Mouse (Mus musculus) right cerebral cortex, adult 18-20 months (tissue): ENCODE data around the gene Agrp.
"Not testable (repeated sequence)": the region's sequence is repeated elsewhere in the genome, so short reads cannot be mapped to it uniquely, and the experiment has no call there.

ENCODE experiments used
- DNase-seq: peaks from one replicate; pipeline ENCODE4 v3.0.0; 2022; ENCODE audit warnings: mixed read lengths

Gene Agrp

DNA sequence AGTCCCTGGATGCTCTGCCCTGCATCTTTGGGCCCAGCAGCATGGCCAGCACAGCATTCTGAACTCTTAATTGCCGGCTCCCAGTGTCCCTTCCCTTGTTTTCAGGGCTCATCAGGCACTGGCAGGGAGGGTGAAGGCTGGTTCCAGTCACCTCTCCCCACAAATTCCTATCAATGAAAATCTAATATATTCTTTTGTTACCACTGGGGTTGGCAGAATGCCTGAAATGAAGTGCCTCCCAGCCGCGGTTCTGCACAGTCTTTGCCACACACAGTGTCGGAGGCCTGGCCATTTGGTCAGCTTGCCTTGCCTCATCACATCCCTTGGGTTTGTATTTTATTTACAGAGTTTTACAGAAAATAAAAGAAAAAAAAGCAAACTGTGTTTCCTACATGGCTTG is 15.4 kb downstream of the Agrp start:
- no peak for DNase-seq

DNA sequence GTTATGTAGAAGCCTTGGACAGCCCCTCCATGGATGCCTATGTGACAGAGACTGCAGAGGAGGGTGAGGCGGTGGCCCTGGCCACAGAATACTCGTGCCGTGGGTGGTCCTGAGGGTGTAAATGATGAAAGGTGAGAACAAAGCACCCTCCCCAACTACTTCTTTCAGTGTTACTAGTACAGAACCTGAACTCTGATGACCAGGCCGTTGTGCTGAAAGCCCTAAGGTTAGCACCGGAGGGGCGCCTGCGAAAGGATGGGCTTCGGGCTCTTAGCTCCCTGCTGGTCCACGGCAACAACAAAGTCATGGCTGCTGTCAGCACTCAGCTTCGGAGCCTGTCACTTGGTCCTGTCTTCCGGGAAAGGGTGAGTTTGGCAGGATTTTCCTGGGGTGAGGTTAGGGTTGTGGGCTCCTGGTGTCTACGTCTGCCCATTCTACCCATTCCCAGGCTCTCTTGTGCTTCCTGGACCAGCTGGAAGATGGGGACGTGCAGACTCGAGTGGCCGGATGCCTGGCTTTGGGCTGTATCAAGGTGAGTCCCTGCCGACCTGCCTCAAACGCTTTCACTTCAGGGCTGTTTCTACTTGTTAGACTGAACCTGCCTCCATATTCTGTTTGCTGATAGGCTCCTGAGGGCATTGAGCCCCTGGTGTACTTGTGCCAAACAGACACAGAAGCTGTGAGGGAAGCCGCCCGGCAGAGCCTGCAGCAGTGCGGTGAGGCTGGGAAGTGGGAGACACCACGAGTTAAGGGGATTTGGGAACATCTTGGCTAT is 16.1 kb downstream of the Agrp start:
- no peak for DNase-seq

DNA sequence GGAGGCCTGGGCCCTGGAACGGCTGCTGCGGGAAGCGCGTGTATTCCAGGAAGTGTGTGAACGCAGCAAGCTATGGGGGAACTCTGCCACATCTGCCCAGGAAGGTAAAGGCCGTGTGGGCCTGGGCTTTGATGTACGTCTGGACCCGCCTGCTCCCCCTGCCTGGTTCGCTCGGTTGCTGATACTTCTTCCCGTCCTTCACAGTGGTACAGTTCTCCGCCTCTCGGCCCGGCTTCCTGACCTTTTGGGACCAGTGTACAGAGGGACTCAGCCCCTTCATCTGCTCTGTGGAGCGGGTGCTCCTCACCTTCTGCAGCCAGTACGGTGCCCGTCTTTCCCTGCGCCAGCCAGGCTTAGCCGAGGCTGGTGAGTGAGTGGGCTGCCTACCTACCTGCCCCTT is 17.0 kb downstream of the Agrp start:
- no peak for DNase-seq

DNA sequence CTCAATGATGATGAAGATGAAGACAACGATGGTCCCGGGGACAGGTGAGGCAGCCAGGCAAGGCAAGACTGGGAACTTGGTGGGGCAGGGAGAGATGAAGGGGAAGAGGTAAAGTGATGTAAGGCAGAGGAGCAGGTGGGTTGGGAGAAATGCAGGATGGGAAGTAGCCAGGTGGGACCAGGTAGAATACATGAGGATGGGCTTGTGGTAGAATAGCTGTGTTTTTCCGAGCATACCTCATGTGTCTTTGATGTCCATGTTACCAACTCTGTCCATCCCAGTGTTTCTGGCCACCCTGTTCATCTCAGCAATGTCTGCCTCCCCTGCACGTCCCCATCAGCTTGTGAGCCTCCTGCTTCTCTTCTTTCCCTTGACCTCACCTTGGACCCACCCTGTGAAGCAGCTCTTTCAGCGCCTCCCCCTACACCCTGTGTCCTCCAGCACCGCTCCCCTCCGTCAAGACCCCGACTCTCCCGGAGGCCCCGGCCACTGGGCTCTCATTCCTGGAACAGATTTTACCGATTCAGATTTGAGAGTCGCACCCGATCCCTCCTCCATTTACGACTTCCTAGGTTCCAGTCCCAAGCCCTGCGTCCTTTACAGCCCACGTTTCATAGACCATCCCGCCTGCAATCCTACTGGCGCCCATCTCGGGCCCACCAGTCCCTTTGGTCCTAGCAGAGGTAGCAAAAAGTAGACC is 18.2 kb downstream of the Agrp start:
- no peak for DNase-seq

DNA sequence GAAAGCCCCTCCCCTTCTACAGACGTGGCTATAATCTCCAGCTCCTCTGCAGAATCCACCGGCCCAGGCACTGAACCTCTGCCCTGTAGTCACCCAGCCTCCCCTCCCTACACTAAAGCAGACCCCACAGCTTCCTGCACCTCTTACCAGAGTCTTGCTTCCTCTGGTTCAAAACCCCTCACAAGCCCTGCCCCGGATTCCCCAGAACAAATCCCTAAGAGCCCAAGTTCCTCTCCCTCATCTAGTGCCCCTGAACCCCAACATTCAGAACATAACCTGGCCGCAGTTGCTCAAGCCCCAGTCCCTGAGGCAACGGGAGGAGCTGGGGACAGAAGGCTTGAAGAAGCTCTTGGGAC is 18.9 kb downstream of the Agrp start:
- DNase-seq, result no peak

DNA sequence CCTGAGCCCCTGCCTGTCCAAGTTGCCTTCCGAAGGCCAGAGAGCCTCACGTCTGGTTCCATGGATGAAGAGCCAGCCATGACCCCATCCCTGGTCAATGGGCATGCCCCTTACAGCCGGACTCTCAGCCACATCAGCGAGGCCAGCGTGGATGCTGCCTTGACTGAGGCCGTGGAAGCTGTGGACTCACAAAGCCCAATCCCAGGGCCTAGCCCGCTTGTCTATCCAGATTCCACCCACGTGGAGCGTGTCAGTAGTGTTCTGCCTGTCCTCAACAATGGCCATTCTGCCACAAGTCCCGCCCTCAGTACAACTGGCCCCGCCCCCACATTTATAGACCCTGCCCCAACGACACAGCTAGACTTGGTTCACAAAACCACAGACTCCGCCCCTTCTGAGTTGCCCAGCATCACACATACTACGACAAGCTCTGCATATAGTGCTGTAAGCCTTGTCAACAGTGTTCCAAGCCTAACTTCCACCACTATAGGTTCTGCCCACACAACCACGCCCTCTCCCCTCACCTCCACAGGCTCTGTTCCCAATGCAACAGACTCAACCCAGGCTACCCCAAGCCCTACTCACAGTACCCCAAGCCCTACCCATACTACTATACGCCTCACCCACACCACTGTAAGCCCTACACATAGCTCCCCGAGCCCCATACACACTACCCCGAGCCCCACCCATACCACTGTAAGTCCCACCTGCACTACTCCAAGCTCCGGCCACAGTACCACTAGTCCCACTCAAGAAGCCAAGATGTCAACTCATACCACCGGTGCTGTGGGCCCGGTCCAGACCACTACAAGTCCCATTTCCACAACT is 19.5 kb downstream of the Agrp start:
- DNase-seq, result no peak

DNA sequence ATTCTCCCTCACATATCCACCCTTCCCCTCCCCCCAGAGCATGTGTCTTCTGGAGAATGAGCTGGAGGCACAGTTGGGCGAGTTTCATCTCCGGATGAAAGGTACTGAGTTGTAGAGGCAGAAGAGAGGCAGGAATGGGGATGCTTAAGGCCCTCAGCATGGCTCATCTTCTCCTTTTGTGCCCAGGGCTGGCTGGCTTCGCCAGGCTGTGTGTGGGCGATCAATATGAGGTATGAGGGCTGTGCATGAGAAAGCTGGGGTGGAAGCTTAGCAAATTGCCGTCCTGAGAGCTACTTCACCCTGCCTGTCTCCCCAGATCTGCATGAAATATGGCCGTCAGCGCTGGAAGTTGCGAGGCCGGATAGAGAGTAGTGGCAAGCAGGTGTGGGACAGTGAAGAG is 21.3 kb downstream of the Agrp start:
- peak; percentile 76 for DNase-seq

DNA sequence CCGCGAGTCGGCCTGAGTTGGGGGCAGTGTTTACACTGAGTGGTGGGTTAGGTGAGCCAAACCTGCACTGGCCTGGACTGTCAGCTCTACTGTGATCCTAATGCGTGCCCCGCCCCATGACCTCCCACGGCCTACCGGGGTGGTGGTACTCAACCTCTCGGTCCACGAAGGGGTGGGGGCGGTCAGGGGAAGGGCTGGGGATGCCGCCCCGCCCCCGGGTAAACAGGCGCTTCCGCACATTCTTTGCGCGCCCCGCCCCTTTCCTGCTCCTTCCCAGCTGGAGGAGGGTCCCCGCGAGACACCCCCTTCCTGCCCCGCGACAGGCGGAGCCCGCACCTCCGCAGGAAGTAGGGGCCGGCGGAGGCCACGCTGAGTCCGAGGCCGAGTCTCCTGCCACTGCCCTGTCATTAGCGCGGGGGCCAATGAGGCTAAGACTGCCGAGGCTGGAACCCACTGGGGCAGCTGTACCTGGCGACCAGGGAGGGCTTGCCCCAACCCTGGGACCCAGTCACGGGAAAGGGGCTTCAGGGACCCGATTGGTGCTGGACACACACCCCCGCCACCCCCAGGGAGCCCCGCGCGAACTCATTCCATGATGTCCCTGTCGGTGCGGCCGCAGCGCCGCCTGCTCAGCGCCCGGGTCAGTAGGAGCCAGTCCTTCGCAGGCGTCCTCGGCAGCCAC is 23.2 kb downstream of the Agrp start:
- DNase-seq, result no peak

DNA sequence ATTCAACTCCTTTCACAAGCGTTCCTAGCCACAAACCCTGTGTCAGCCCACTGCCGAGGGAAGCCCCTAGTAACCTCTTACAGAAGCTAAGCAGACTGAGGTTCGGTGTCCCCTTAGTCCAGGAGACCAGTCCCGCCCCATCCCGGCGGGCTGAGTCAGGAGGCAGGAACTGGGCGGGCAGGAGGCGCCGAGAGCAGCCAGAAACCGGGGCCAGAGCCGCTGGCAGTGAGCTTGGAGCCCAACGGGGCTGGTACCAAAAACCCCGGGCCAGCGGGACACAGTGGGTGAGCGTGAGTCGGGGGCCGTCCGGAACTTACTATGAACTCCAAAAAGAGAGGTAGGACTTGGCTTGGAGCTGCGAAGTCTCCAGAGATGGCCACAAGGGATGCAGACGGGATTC is 24.2 kb downstream of the Agrp start:
- no peak for DNase-seq

DNA sequence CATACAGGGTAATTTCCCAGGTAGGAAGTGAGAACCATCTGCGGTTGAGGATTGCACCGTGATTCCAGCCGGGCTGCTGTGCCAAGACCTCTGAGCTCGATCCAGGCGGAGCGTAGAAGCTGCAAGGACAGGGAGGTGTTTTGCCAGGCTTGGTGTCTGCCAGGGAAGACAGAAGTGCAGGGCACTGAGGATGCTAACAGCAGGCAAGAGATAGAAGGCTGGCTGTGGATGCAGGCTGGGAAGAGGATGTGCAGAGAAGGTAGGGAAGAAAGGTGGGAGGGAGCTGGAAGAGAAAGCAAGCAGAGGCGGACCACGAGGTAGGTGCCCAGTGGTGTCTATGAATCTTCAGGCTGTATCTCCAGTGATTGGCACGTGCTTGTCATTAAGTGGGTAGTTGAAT is 25.4 kb downstream of the Agrp start:
- DNase-seq, result no peak

DNA sequence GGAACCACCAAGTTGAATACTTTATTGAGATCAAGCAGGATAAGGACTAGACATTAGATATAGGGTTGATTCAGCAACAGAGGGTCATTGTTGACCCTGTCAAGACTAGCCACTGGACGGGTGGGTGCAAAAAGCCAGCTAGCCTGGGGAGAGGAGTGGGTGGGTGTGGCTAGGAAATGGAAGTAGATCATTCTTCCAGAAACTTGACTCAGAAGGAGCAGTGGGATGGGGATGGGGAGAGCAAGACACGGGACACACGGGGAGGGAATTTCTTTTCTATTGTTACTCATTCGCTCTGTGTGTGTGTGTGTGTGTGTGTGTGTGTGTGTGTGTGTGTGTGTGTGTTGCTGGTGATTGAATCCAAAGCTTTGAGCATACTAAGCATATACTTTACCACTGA is 27.4 kb downstream of the Agrp start:
- DNase-seq, result no peak

DNA sequence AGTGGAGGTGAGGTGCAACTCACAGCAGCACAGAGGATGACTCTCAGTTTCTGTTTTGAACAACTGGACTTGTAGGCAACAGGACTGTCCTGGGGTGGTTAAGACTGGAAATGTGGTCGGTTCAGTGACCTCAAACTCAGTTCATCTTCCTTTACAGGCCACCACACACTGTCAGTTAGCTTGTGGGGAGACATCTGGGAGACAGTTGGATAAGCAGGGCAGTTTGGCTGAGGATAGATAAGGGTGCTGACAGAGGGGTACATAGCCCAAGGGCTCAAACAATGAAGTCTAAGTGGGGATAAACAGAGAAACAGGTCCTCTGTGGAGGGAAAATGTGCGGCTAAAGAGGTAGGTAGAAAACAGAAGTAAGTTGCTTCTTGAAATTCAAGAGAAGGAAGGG is 27.8 kb downstream of the Agrp start:
- DNase-seq, result no peak

DNA sequence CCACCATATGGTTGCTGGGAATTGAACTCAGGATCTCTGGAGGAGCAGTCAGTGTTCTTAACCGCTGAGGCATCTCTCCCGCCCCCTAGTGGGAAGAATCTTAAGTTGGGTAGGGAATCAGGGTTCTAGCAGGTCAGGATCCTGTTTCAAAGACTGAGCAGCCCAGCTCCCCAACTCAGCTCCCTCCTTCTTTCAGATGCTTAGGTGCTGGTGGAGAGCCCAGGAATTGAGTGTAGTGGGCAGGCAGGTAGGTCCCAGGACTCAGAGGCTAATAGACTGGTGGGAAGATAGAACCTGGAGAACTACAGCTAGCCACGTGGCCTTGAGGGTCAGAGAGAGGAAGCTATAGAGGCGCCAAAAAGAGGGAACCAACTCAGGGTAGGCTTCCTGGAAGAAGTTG is 29.5 kb downstream of the Agrp start:
- no peak for DNase-seq

DNA sequence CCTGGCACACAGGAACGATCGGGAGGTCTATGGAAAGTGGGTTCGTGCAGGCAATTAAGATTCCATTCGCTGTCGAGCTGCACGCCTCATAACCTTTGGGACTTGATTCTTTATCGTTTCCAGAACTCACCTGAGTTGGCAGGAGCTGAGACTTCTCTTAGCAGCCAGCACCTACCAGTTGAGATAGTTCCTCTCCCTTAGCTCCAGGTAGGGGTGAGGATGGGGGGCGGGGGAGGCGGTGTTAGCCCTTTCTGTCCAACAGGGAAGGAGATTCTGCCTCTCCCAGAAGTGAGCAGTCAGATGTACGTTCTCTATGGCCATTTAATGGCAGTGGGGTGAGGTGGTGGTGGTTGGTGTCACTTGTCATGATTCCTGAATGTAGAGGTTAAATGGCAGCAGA is 30.1 kb downstream of the Agrp start:
- no peak for DNase-seq

DNA sequence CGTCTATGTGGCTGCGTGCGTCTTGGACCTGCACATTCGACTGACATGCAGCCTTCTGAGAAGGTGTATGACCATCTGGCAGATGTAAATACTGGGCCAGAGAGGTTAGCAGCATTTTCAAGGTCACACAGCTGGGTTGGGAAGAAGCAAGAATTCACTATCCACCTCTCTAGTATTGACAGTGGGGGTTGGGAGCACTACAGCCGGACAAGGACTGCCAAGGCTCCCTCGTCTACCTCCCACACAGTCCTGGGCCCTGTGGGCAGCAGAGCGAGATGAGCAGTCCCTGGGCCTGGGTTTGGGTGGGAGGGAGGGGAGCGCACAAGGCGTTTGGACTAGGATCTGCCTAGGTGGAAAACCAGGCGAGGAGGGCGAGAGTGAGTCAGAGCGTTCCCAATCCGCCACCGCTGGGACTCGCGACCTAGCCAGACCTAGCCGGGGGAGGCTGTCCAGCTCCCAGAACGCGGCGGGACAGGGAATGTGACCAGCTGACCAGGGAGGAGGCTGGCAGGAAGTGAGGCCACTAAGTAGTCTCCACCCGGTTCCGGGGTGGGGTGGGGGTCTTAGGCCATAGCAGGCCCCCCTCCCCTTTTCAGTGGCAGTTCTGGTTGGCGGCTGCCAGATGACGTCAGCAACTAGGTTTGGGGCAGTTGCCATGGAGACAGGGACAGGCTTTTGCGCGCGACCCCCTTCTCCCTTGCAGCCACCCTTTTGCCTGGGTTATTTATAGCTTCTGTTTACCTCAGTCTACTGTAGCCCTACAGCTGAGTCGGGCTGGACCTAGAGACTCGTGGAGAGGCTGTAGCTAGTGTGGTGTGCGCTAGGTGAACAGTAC is 30.8 kb downstream of the Agrp start:
- peak; percentile 86 for DNase-seq

DNA sequence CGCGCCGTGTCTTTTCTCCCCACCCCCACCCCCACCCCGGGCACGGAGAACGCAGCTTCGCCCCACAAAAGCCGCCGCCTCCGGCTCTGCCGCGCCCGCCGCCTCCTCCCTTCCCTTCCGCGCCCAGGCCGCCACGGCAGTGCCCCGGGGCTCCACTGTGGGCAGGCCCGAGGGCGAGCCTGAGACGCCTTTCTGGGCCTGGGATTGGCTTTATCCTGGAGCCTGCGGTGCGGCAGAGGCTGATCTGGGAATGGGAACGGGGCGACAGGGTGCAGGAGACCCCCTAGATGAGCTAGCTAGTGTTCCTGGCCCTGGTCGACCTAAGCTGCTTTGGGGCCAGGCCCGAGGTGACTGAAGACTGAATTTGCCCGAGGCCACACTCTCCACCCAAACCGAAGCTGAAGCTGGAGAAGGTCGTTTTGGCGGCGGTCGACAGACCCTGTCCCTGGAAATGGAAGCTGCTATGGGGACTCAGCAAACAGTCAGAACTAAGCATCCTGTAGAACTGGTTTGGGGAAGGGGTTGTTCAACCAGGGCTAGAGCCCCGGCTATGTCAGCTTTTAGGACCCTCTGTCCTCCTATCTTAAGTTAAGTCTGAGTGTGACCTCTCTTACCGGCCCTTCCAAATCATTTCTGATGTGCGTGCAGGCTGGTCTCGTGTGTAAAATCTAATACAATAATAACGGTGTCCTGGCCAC is 31.6 kb downstream of the Agrp start:
- DNase-seq, result no peak

DNA sequence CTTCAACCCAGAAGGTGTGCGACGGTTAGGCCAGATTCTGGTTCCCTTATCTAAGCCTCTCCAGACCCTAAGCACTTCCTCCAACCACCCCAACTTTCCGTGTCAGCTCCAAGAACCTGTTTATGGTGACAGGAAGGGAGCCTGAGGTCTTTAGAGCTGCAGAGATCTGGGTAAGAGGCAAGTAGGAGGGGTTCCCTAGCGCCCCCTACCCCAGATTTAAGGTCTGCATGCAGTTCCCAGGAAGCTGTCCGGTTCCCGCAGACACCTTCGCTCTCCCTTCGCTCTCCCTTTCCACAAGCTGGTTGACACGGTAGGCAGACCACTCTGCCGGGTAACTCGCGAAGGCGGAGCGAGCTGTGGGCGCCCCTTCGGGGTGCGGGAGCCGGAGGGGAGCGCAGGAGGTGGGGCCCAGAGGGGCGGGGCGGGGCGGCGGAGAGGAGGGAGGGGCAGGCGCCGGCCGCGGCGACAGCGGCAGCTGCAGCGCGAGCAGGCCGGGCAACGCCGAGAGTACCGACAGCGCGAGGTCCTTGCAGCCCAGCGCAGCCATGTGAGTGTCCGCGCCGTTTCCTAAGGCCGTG is 32.3 kb downstream of the Agrp start, which contains the start of gene Ripor1:
Gene Ripor1 (plus strand): TSS at position 452 of the 578 bp plus-strand sequence.
- DNase-seq, result peak; percentile 75

DNA sequence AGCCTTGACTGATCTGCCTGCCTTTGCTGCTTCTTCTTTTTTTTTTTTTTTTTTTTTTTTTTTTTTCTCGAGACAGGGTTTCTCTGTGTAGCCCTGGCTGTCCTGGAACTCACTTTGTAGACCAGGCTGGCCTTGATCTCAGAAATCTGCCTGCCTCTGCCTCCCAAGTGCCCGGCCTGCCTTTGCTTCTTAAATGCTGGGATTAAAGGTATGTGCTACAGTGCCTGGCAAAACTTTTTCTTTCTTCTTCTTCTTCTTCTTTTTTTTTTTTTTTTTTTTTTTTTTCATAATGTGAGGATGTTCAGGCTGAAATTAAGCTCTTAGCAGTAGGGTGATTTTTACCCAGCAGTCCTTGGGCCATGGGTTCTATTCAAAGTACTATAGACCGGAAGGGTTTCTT is 34.7 kb downstream of the Agrp start:
- DNase-seq, result not testable (repeated sequence)

DNA sequence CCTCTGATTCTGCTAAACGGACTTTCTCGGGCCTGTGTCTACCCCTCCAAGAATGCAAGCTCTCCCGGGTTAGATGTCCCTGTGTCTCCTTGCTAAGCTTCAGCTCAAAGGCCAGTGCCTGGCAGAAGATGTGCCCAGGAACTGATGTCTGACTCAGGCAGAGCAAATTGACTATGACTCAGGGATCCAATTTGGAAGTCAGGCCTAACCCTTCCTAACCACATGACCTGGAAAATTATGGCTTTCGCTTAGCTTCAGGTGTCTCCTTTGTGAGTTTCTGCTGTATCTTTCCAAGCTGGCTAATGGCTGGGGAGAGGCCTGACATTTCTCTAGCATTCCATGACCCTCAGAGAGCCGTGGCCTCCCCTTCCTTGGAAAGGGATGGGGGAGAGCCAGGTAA is 35.9 kb downstream of the Agrp start:
- no peak for DNase-seq

DNA sequence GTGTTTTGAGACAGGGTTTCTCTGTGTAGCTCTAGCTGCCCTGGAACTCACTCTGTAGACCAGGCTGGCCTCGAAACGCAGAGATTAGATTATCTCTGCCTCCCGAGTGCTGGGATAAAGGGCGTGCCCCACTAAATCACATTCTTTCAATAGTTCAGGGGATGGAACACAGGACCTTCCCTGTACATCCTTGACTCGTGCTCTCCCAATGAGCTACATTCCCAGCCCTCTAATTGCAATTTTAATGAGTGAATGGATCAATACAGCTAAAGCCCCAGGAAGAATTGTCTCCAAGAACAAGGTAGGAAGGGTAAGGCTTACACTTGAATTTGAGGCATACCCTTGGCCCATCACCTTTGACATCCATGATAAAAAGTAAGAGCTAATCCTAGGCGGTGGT is 38.4 kb downstream of the Agrp start:
- DNase-seq, result no peak

DNA sequence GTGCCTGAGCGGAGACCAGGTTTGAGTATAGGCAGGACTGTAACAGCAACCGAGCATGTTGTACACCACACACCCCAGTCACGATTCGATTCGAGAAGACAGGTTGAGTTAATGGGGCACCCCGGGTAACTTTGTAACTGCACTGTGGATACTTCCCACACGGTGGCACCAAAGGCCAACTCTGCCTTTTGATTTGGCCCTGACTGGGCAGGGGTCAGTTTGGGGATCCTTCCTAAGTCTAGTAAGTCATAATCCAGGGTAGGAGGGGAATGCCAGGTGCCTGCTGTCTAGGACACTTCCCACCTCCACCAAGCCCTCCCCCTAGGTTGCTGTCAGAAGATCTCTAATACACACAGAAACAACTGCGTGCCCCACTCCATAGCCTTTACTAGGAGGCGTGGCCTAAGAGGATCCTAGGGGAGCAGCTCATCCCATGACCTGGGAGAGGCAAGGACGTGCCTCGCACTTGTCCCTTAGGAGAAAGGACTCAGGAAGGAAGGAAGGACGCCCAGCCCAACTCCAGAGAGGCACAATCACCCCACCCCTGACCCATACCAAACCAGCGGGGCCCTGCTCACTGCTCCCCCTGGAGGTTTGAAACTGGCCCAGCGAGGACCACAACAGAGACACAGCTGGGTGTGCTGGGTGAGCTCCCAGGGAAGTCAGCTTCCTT is 40.7 kb downstream of the Agrp start:
- DNase-seq, result no peak
